Mouse (Mus musculus): Measurements from ENCODE around the gene Prmt6. TPM values are rescaled to one million over a fixed set of nuclear protein-coding genes. Genes with fewer than 3 reads are reported as not detected.

Gene Prmt6
- polyA plus RNA-seq (2015; fragmentation: Illumina TruSeq; extraction: RNeasy Lipid Tissue Mini Kit (QIAGEN cat#74804); ENCODE audit: insufficient read depth, low replicate concordance), result 15.3 TPM

DNA sequence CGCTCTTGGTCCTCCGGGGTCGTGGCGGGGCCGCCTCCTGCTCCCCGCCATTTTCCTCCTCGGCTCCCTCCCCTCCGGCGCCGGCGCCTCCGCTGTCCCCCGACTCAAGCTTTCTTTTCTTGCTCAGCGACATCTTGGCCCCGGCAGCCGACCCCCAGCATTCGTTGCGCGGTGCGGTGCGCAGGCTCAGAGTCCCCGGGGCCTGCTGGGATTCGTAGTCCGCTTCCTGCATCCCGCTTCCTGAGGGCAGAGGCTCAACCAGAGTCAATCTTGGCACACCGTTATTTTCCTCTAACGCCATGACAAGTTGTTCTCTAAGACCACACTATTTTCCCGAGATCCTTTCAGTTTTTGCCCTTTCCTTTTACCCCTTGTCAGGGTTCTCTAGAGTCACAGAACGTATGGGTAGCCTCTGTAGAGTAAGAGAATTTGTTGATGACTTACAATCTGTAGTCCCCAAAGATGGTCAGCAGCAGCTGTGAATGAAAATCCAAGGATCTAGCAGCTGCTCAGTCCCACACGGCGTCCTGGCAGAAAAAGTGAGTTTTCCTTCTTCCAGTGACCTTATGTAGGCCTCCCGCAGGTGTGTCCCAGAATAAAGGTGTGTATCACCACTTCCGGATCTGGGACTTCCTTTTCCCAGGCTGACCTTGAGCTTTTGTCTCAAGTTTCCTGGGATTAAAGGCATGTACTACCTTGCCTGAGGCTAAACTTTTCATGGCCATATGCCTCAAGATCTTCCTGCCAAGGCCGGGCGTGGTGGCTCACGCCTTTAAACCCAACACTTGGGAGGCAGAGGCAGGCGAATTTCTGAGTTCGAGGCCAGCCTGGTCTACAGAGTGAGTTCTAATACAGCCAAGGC is at the start of gene Prmt6:
Prmt6 (minus strand) TSS at position 160 of the 862 bp plus-strand sequence.

Other genes starting within 250 kb of the Prmt6 start
- gene Ntng1, start 107.0 kb downstream of the Prmt6 start, polyA plus RNA-seq (2015; fragmentation: Illumina TruSeq; extraction: RNeasy Lipid Tissue Mini Kit (QIAGEN cat#74804); ENCODE audit: insufficient read depth, low replicate concordance), result 0.18 TPM

Measured in spleen, adult 10 weeks (tissue).